Mouse (Mus musculus) embryo, embryonic 11.5 days (tissue): Measurements from ENCODE around the gene Il2rb.

Experiments
- DNase-seq: peaks from one replicate; pipeline ENCODE4 v3.0.0-alpha.2; 2012; ENCODE audit warnings: low read depth, low spot score

Gene Il2rb

GRCm38 (mm10) chr15:78447746-78448535, 47.1 kb downstream of the Il2rb start:
- DNase-seq: peak; percentile 84

DNA sequence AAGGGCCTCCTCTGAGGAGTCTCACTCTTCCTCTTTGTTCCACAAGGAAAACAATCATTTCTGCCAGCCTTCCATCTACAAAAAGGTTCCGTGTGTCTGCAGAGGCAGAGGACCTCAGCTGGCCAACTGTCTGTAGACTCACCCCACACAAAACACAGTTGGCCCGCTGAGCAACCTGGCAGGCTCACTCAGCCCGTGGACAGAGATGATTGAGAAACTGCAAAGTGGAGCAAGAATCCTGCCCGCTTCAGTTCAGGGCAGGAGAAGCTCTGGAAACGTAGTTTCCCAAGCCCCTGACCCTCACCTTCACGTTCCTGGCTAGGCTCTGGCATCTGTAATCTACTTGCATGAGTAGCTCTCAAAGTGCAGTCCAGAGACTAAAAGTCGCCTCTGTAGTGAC, 48.0 kb downstream of the Il2rb start:
- no peak for DNase-seq

GRCm38 (mm10) chr15:78443857-78444256, 51.2 kb downstream of the Il2rb start:
- no peak for DNase-seq

DNA sequence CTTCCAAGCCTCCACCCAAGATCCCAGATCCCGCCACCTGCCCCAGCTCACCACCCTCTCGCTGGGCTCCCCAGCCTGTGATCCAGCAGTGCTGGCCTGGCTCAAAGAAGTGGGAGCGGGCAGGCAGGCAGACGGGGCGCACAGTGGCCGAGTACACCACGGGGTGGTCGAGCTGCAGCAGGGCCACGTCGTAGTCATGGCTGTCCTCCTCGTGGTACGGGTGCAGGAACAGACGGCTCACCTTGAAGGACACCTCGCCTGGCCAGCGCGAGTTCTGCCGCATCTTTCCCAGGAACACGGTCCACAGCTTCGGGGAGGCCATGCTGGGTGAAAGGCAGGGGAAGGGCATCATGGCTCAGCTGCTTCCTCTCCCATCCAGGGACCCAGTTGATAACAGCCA, 52.8 kb downstream of the Il2rb start:
- DNase-seq: no peak

GRCm38 (mm10) chr15:78438973-78439372, 56.1 kb downstream of the Il2rb start:
- DNase-seq: no peak

- DNase-seq: no peak
Observed at GRCm38 (mm10) chr15:78438505-78438904, 56.6 kb downstream of the Il2rb start.

DNA sequence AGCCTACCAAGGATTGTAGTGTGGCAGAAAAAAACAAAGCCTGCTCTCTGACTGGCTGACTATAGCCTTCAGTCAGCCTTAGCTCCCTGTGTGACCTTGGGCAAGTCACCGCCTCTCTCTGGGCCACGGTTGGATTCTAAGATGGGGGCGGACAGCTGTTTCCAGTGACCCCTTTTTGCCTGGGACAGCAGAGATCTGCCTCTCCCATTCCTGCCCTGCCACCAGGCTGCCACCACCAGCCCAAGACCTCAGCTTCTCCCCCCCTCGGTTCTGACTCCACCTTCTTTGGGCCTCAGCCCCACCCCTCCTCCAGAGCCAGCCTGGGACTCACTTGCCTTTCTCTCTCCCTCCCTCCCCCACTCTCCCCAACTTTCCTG, 57.1 kb downstream of the Il2rb start:
- no peak for DNase-seq

DNA sequence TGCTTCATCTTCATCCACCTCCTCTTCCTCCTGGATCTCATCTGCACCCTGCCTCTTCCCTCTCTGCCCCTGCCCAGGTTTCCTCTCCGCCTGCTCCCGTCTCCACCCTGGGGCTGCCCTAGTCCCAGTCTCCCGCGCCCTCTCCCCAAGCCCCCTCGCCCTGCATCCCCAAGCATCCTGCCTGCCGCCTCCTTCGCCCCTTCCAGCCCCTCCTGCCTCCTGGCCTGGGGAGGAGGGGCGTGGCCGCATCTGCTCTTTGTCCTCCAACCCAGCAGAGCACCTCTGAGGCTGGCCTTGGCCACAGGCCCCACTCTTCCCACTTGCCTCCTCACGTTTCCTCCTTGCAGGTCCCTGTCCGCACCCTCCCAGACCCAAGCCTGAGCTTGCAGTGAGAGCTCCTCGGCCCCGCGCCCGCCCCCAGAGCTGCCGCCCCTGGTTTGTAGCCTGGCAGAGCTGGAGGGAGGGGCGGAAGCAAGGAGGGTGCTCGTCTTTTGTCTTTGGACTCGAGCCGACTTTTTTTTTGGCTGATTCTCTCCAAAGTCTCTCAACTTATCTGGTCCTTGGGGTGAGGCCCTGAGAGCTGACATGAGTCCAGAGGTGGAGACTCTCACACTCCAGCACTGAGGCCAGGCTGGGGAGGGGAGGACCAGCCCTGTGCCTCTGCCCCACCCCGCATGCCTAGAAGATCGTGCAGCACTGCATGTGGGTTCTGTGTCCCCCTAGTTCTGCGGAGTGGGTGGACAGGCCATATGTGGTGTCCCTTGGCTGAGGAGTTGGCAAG, 57.6 kb downstream of the Il2rb start:
- DNase-seq: no peak

DNA sequence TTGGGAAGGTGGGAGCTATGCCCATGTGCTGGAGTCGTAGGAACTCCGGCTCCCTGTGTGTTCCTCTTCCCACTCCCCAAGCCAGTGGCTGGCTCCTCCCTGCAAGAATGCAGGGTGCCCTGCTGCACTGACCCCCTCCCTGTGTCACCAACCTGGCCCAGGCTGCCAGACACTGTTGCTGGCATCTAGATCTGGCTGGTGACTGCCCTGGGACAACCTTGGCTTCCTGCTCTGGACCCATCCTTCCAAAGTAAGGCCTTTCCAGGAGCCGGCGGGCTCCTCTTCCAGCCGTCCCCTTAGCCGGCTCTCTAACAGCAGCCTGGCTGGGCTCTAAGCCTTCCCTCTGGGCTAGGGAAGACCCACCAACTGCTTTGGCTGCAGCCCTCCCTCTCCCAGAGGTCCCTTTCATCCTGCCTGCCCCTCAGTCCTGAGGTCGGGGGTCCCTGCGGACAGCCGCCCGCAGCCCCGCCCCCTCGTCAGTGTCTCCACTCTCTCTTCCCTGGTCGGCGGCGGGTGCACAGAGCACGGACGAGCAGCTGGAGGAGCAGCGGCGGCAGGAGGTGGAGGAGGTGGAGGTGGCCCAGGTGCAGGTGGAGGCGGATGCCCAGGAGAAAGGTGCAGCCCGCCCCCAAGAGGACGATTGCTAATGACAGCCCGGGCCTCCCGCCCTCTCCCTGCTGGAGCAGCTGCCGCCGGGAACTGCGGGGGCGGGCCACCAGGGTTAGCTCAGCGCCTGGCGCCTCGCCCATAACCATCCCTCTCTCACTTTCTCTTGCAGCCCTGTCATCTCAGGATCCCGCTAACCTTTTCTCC, 58.5 kb downstream of the Il2rb start:
- DNase-seq: peak; percentile 51

DNA sequence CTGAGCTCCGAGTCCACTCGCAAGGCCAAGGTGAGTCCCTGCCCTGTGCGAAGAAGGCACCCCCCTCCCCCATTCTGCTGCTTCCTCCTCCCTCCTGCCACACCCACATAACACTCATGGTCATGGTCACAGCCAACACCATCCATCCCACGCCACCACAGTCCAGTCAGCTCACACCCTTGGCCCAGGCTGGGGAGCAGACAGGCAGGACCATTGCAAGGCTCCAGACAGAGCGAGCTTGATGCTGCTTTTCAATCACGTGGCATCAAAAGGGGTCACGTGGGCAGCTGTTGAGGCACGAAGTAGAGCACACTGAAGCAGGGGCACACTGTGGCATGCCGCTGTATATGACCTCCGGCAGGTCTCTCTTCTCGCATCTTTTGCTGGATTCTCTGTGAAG, 59.4 kb downstream of the Il2rb start:
- no peak for DNase-seq

- peak; percentile 37 for DNase-seq
Observed at GRCm38 (mm10) chr15:78434896-78435520, 60.1 kb downstream of the Il2rb start.

- no peak for DNase-seq
Observed at GRCm38 (mm10) chr15:78431541-78432121, 63.4 kb downstream of the Il2rb start.

- DNase-seq: no peak
Observed at GRCm38 (mm10) chr15:78430874-78431273, 64.2 kb downstream of the Il2rb start.

DNA sequence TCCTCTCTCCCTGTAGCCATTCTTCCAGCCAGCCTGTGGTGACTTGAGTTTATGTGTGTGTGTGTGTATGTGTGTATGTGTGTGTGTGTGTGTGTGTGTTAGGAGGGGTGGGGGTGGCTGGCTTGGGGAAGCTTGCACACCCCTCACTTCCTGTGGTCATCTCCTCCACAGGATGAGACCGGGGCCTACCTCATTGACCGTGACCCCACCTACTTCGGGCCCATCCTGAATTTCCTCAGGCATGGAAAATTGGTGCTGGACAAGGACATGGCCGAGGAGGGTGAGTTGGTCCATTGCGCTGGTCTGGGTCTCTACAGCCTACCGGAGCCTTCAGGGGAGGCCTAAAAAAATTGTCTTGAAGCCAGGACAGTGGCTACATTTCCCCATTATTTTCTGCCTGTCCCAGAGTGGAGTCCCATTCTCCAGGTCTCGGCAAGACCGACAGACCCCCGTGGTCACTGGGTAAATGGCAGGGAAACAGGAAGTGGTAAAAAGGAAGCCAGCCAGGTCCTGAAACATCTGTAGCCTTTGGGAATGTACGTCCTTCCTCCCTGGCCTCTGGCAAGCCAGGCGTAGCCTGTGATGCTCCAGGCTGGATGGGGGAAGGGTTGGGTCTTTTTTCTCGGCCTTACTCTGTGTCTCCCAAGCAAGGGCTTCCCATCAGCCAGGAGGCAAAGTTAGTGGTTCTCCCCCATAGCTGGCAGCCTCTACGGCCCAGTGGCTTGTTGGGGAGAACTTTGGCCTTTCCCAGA, 65.0 kb downstream of the Il2rb start:
- DNase-seq: no peak
